In genomic region chr4:140959715-140960479, GRCm38 (mm10) we compare ENCODE assay signal across 11 mouse cellular contexts. TPM values are rescaled to one million over a fixed set of nuclear protein-coding genes. Genes with fewer than 3 reads are reported as not detected.
DNase-seq lines count a peak whose midpoint lies in the region; ATAC-seq lines count a peak whose summit lies in the region.
"Had no signal": no experiment of that assay in that cellular context is flagged by ENCODE, and none has a peak within 500 bp of the region (broad histone marks: within the 10 kb centered on the region; RNA-seq: fewer than 3 reads in every experiment).

No protein-coding gene starts in this region.

- 77% methylated on average over 10 of the region's 10 CpGs for WGBS in heart, embryonic 12.5 days
- WGBS in midbrain, embryonic 15.5 days, result 84% methylated on average over 10 of the region's 10 CpGs
- 78% methylated on average over 10 of the region's 10 CpGs for WGBS in midbrain, embryonic 13.5 days
- WGBS in embryonic facial prominence, embryonic 15.5 days, result 77% methylated on average over 10 of the region's 10 CpGs
- WGBS in neural tube, embryonic 15.5 days, result 85% methylated on average over 10 of the region's 10 CpGs

- DNase-seq in heart, postnatal 25 days (ENCODE audit: low spot score), result no peak
- DNase-seq in frontal cortex, adult 2 months (ENCODE audit: extremely low spot score in 1 of 2, low spot score in 1 of 2), result no peak
- DNase-seq in embryo, embryonic 10 days (ENCODE audit: low spot score), result no peak
- DNase-seq: kidney, postnatal 10 days; left cerebral cortex, postnatal 4 days had no signal

- no peak for ATAC-seq in heart, embryonic 12.5 days (ENCODE audit: insufficient number of reproducible peaks, low FRiP score)
- no peak for ATAC-seq in midbrain, embryonic 15.5 days (replicated peaks)
- ATAC-seq in midbrain, embryonic 13.5 days, result no peak
- no peak for ATAC-seq in embryonic facial prominence, embryonic 15.5 days (ENCODE audit: insufficient number of reproducible peaks, low FRiP score, low TSS enrichment, low read depth)
- ATAC-seq in neural tube, embryonic 15.5 days (ENCODE audit: low FRiP score), result no peak

- H3K36me3 ChIP-seq in heart, embryonic 12.5 days, result no peaks in the 10 kb centered on the region
- H3K36me3 ChIP-seq in midbrain, embryonic 15.5 days (replicated peaks), result no peaks in the 10 kb centered on the region
- H3K36me3 ChIP-seq in midbrain, embryonic 13.5 days, result no peaks in the 10 kb centered on the region
- H3K36me3 ChIP-seq in embryonic facial prominence, embryonic 15.5 days, result no peaks in the 10 kb centered on the region
- no peaks in the 10 kb centered on the region for H3K36me3 ChIP-seq in neural tube, embryonic 15.5 days

- H3K4me3 ChIP-seq in heart, embryonic 12.5 days, result no peak overlapping the region
- H3K4me3 ChIP-seq in midbrain, embryonic 15.5 days, result no peak overlapping the region
- no peak overlapping the region for H3K4me3 ChIP-seq in midbrain, embryonic 13.5 days (replicated peaks)
- no peak overlapping the region; the same call in 1 of the 2 replicates for H3K4me3 ChIP-seq in embryonic facial prominence, embryonic 15.5 days (replicated peaks)
- no peak overlapping the region for H3K4me3 ChIP-seq in neural tube, embryonic 15.5 days (replicated peaks)

- no peaks in the 10 kb centered on the region for H3K9me3 ChIP-seq in heart, embryonic 12.5 days (replicated peaks)
- H3K9me3 ChIP-seq in midbrain, embryonic 15.5 days, result no peaks in the 10 kb centered on the region
- H3K9me3 ChIP-seq in midbrain, embryonic 13.5 days, result no peaks in the 10 kb centered on the region
- no peaks in the 10 kb centered on the region for H3K9me3 ChIP-seq in embryonic facial prominence, embryonic 15.5 days (replicated peaks)
- no peaks in the 10 kb centered on the region for H3K9me3 ChIP-seq in neural tube, embryonic 15.5 days (replicated peaks)

- peak overlapping the region; percentile 91 for H3K4me2 ChIP-seq in heart, embryonic 12.5 days
- H3K4me2 ChIP-seq in midbrain, embryonic 15.5 days, result peak overlapping the region; percentile 79; the same call in 1 of the 2 replicates
- no peak overlapping the region for H3K4me2 ChIP-seq in midbrain, embryonic 13.5 days (replicated peaks)
- peak overlapping the region; percentile 90; the same call in 1 of the 2 replicates for H3K4me2 ChIP-seq in embryonic facial prominence, embryonic 15.5 days (replicated peaks)
- H3K4me2 ChIP-seq in neural tube, embryonic 15.5 days, result peak overlapping the region; percentile 88

- no peaks in the 10 kb centered on the region for H3K27me3 ChIP-seq in heart, embryonic 12.5 days (replicated peaks)
- H3K27me3 ChIP-seq in midbrain, embryonic 15.5 days (replicated peaks), result no peaks in the 10 kb centered on the region
- H3K27me3 ChIP-seq in midbrain, embryonic 13.5 days, result no peaks in the 10 kb centered on the region
- no peaks in the 10 kb centered on the region for H3K27me3 ChIP-seq in embryonic facial prominence, embryonic 15.5 days
- no peaks in the 10 kb centered on the region; the same call in 1 of the 2 replicates for H3K27me3 ChIP-seq in neural tube, embryonic 15.5 days (replicated peaks)

- intact Hi-C loops in heart, postnatal 25 days (cut with DNase I), result loop anchor here (5.0 to 10.0 kb wide), 2 partner anchors 117 to 145 kb away; partner anchors contain the start of genes Necap2 and Padi3

- peaks cover 37% of the 10 kb centered on the region for H3K4me1 ChIP-seq in heart, embryonic 12.5 days (replicated peaks)
- peaks cover 47% of the 10 kb centered on the region for H3K4me1 ChIP-seq in midbrain, embryonic 15.5 days
- peaks cover 50% of the 10 kb centered on the region for H3K4me1 ChIP-seq in midbrain, embryonic 13.5 days (replicated peaks)
- peaks cover 50% of the 10 kb centered on the region for H3K4me1 ChIP-seq in embryonic facial prominence, embryonic 15.5 days
- H3K4me1 ChIP-seq in neural tube, embryonic 15.5 days, result peaks cover 51% of the 10 kb centered on the region

- no peak overlapping the region; the same call in 1 of the 2 replicates for H3K9ac ChIP-seq in heart, embryonic 12.5 days
- H3K9ac ChIP-seq in midbrain, embryonic 15.5 days, result no peak overlapping the region
- H3K9ac ChIP-seq in midbrain, embryonic 13.5 days (replicated peaks), result no peak overlapping the region
- H3K9ac ChIP-seq in embryonic facial prominence, embryonic 15.5 days, result no peak overlapping the region
- H3K9ac ChIP-seq in neural tube, embryonic 15.5 days (replicated peaks), result no peak overlapping the region

- H3K27ac ChIP-seq in heart, embryonic 12.5 days (ENCODE audit: poor library complexity, severe bottlenecking), result peak overlapping the region; percentile 34; the same call in 1 of the 2 replicates
- no peak overlapping the region for H3K27ac ChIP-seq in midbrain, embryonic 15.5 days
- H3K27ac ChIP-seq in midbrain, embryonic 13.5 days, result no peak overlapping the region
- no peak overlapping the region for H3K27ac ChIP-seq in embryonic facial prominence, embryonic 15.5 days (replicated peaks)
- peak overlapping the region; percentile 94; the same call in 1 of the 2 replicates for H3K27ac ChIP-seq in neural tube, embryonic 15.5 days (replicated peaks)

RNA-seq across cellular contexts. Expression of gene Sdhb, which starts 1.1 kb away (rescaled TPM):
- 746 and 756 TPM in 2 replicates for polyA plus RNA-seq in heart, embryonic 12.5 days (2016; fragmentation: Nextera tagmentation; extraction: Ambion mirVana)
- total RNA-seq in heart, postnatal 25 days (2021), result 1,000 to 10,000 TPM; 1,213 to 1,269 TPM
- polyA plus RNA-seq in midbrain, embryonic 15.5 days (2015; fragmentation: Nextera tagmentation; extraction: Ambion mirVana), result 442 and 447 TPM in 2 replicates
- 457 and 464 TPM in 2 replicates for polyA plus RNA-seq in midbrain, embryonic 13.5 days (2015; fragmentation: Nextera tagmentation; extraction: Ambion mirVana)
- polyA plus RNA-seq in embryonic facial prominence, embryonic 15.5 days (2015; fragmentation: Nextera tagmentation; extraction: Ambion mirVana), result 356 and 362 TPM in 2 replicates
- 492 and 530 TPM in 2 replicates for polyA plus RNA-seq in neural tube, embryonic 15.5 days (2015; fragmentation: Nextera tagmentation; extraction: Ambion mirVana)
- polyA plus RNA-seq in frontal cortex, adult 2 months (2012; rRNA removed), result 282 and 283 TPM in 2 replicates

RNA-seq across cellular contexts. Expression of gene Atp13a2, which starts 26.8 kb away (rescaled TPM):
- 33.1 and 35.6 TPM in 2 replicates for polyA plus RNA-seq in heart, embryonic 12.5 days (2016; fragmentation: Nextera tagmentation; extraction: Ambion mirVana)
- 10 to 100 TPM; 16.5 to 19.4 TPM for total RNA-seq in heart, postnatal 25 days (2021)
- polyA plus RNA-seq in midbrain, embryonic 15.5 days (2015; fragmentation: Nextera tagmentation; extraction: Ambion mirVana), result 189 and 193 TPM in 2 replicates
- polyA plus RNA-seq in midbrain, embryonic 13.5 days (2015; fragmentation: Nextera tagmentation; extraction: Ambion mirVana), result 118 and 127 TPM in 2 replicates
- 47.2 and 48.1 TPM in 2 replicates for polyA plus RNA-seq in embryonic facial prominence, embryonic 15.5 days (2015; fragmentation: Nextera tagmentation; extraction: Ambion mirVana)
- polyA plus RNA-seq in neural tube, embryonic 15.5 days (2015; fragmentation: Nextera tagmentation; extraction: Ambion mirVana), result 162 and 188 TPM in 2 replicates
- 176 and 177 TPM in 2 replicates for polyA plus RNA-seq in frontal cortex, adult 2 months (2012; rRNA removed)

RNA-seq across cellular contexts. Expression of gene Mfap2, which starts 50.3 kb away (rescaled TPM):
- 245 and 246 TPM in 2 replicates for polyA plus RNA-seq in heart, embryonic 12.5 days (2016; fragmentation: Nextera tagmentation; extraction: Ambion mirVana)
- total RNA-seq in heart, postnatal 25 days (2021), result 1 to 10 TPM; 6.7 to 6.9 TPM
- 153 and 181 TPM in 2 replicates for polyA plus RNA-seq in midbrain, embryonic 15.5 days (2015; fragmentation: Nextera tagmentation; extraction: Ambion mirVana)
- polyA plus RNA-seq in midbrain, embryonic 13.5 days (2015; fragmentation: Nextera tagmentation; extraction: Ambion mirVana), result 181 and 207 TPM in 2 replicates
- 923 and 969 TPM in 2 replicates for polyA plus RNA-seq in embryonic facial prominence, embryonic 15.5 days (2015; fragmentation: Nextera tagmentation; extraction: Ambion mirVana)
- polyA plus RNA-seq in neural tube, embryonic 15.5 days (2015; fragmentation: Nextera tagmentation; extraction: Ambion mirVana), result 210 and 222 TPM in 2 replicates
- polyA plus RNA-seq in frontal cortex, adult 2 months (2012; rRNA removed), result 8.8 and 9.5 TPM in 2 replicates
- total RNA-seq: megakaryocyte progenitor cell, adult 5-6 weeks had no signal

RNA-seq across cellular contexts. Expression of gene Padi2, which starts 53.8 kb away (rescaled TPM):
- polyA plus RNA-seq in heart, embryonic 12.5 days (2016; fragmentation: Nextera tagmentation; extraction: Ambion mirVana), result 3.3 and 4.1 TPM in 2 replicates
- under 1 TPM; 0.42 to 0.81 TPM for total RNA-seq in heart, postnatal 25 days (2021)
- polyA plus RNA-seq in midbrain, embryonic 15.5 days (2015; fragmentation: Nextera tagmentation; extraction: Ambion mirVana), result 1.2 and 1.4 TPM in 2 replicates
- 0.93 TPM in 2 replicates for polyA plus RNA-seq in midbrain, embryonic 13.5 days (2015; fragmentation: Nextera tagmentation; extraction: Ambion mirVana)
- polyA plus RNA-seq in embryonic facial prominence, embryonic 15.5 days (2015; fragmentation: Nextera tagmentation; extraction: Ambion mirVana), result 15.3 and 21.4 TPM in 2 replicates
- polyA plus RNA-seq in neural tube, embryonic 15.5 days (2015; fragmentation: Nextera tagmentation; extraction: Ambion mirVana), result 1.0 and 2.9 TPM in 2 replicates
- 12.2 and 13.0 TPM in 2 replicates for polyA plus RNA-seq in frontal cortex, adult 2 months (2012; rRNA removed)

Comparison
In these comparisons a context has a peak if more than half of its experiments do, and no peak if none do; other contexts are left out.
1. H3K27ac ChIP-seq: peak in heart, embryonic 12.5 days (single experiment) and neural tube, embryonic 15.5 days (single experiment); none in midbrain, embryonic 15.5 days (single experiment), midbrain, embryonic 13.5 days (single experiment) and embryonic facial prominence, embryonic 15.5 days (single experiment).
2. RNA of gene Mfap2, which starts 50.3 kb away (polyA plus RNA-seq): 923 to 969 TPM in embryonic facial prominence, embryonic 15.5 days, 245 to 246 TPM in heart, embryonic 12.5 days, 210 to 222 TPM in neural tube, embryonic 15.5 days, 181 to 207 TPM in midbrain, embryonic 13.5 days and 153 to 181 TPM in midbrain, embryonic 15.5 days; 8.8 to 9.5 TPM in frontal cortex, adult 2 months; every median in the first group is over 10 times any median in the second.